Mouse (Mus musculus) forebrain, embryonic 16.5 days (tissue): ENCODE measurements around the gene Folr1. TPM values are rescaled to one million over a fixed set of nuclear protein-coding genes. Genes with fewer than 3 reads are reported as not detected.

Source experiments
- ATAC-seq: fragments of 200-750 bp; cut with Nextera tagmentation; 2 replicates; pipeline ENCODE4 v1.8.0; 2017; ENCODE audit warnings: mild to moderate bottlenecking, moderate library complexity
- H3K27ac ChIP-seq: fragments of 300-500 bp; sonication (generic); 2 replicates; pipeline ENCODE4 v1.5.1; 2014; ENCODE audit warnings: low read length, control low read depth
- H3K27me3 ChIP-seq: fragments of 300-500 bp; sonication (generic); replicated peaks from 2 replicates; pipeline ENCODE4 v1.6.1; 2014; ENCODE audit warnings: low read length; ENCODE audit not compliant: control insufficient read depth, insufficient read depth
- H3K36me3 ChIP-seq: fragments of 300-500 bp; sonication (generic); 2 replicates; pipeline ENCODE4 v1.6.1; 2014; ENCODE audit not compliant: control insufficient read depth, insufficient read depth
- H3K4me1 ChIP-seq: fragments of 300-500 bp; sonication (generic); replicated peaks from 2 replicates; pipeline ENCODE4 v1.6.1; 2014; ENCODE audit warnings: low read length; ENCODE audit not compliant: control insufficient read depth, insufficient read depth
- H3K4me2 ChIP-seq: fragments of 300-500 bp; sonication (generic); 2 replicates; pipeline ENCODE4 v1.6.1; 2014; ENCODE audit warnings: mild to moderate bottlenecking, low read length, control low read depth
- H3K4me3 ChIP-seq: fragments of 300-500 bp; sonication (generic); replicated peaks from 2 replicates; pipeline ENCODE4 v1.5.1; 2014; ENCODE audit warnings: mild to moderate bottlenecking, low read length, control low read depth
- H3K9ac ChIP-seq: fragments of 300-500 bp; sonication (generic); replicated peaks from 2 replicates; pipeline ENCODE4 v1.6.1; 2014; ENCODE audit warnings: low read depth, low read length, control low read depth
- H3K9me3 ChIP-seq: fragments of 300-500 bp; sonication (generic); 2 replicates; pipeline ENCODE4 v1.6.1; 2016; ENCODE audit warnings: low read length; ENCODE audit not compliant: control insufficient read depth
- WGBS: fragments of 180-500 bp; shearing (Covaris S2); extraction: QIAGEN DNeasy Blood & Tissue Kit; methylation state at CpG from one replicate; pipeline ENCODE4 v1.1.7; 2014; 5-methylcytosine and 5-hydroxymethylcytosine counted together
- polyA plus RNA-seq: library from polyadenylated mRNA; unstranded; fragments of >200 nt; fragmentation: Nextera tagmentation; extraction: Ambion mirVana; gene quantifications from 2 replicates; pipeline ENCODE4 v1.2.1, GENCODE M21; 2015

Folr1 gene
- polyA plus RNA-seq, 1 experiment from 2014 or later: 19.2 TPM

- Histone ChIP-seq H3K9me3 (no peaks in the 10 kb centered on the region), H3K4me3 (no peak overlapping the region), H3K27ac (no peak overlapping the region), H3K27me3 (no peaks in the 10 kb centered on the region), H3K4me2 (no peak overlapping the region), H3K4me1 (peaks cover 18% of the 10 kb centered on the region), H3K9ac (no peak overlapping the region), H3K36me3 (peaks cover 5% of the 10 kb centered on the region; the same call in 1 of the 2 replicates)
- 95% methylated on average over 3 of the region's 3 CpGs for WGBS
- ATAC-seq: no peak
Measured at GRCm38 (mm10) chr7:101830373-101830772, 40.2 kb downstream of the Folr1 start.

GRCm38 (mm10) chr7:101823758-101824630 lies 46.6 kb downstream of the Folr1 start:
- Histone ChIP-seq H3K4me3 (no peak overlapping the region), H3K4me1 (peaks cover 16% of the 10 kb centered on the region), H3K27ac (no peak overlapping the region), H3K9me3 (no peaks in the 10 kb centered on the region), H3K9ac (no peak overlapping the region), H3K27me3 (peaks cover 39% of the 10 kb centered on the region), H3K4me2 (no peak overlapping the region), H3K36me3 (no peaks in the 10 kb centered on the region; the same call in 1 of the 2 replicates)
- no peak for ATAC-seq
- 72% methylated on average over 18 of the region's 18 CpGs for WGBS

GRCm38 (mm10) chr7:101822836-101823757 lies 47.5 kb downstream of the Folr1 start:
- ATAC-seq: peak; percentile 13; the same call in 1 of the 2 replicates
- WGBS: 26% methylated on average over 30 of the region's 32 CpGs
- peaks cover 47% of the 10 kb centered on the region for H3K27me3 ChIP-seq
- H3K4me2 ChIP-seq: no peak overlapping the region
- no peak overlapping the region for H3K9ac ChIP-seq
- no peak overlapping the region for H3K27ac ChIP-seq
- H3K9me3 ChIP-seq: no peaks in the 10 kb centered on the region
- no peaks in the 10 kb centered on the region; the same call in 1 of the 2 replicates for H3K36me3 ChIP-seq
- H3K4me1 ChIP-seq: peaks cover 20% of the 10 kb centered on the region
- no peak overlapping the region for H3K4me3 ChIP-seq

GRCm38 (mm10) chr7:101821571-101822501 lies 48.8 kb downstream of the Folr1 start:
- Histone ChIP-seq H3K27me3 (peaks cover 59% of the 10 kb centered on the region), H3K4me1 (peaks cover 24% of the 10 kb centered on the region), H3K4me2 (peak overlapping the region; percentile 67), H3K27ac (no peak overlapping the region), H3K36me3 (no peaks in the 10 kb centered on the region), H3K4me3 (peak overlapping the region; percentile 43), H3K9ac (peak overlapping the region; percentile 33; the same call in 1 of the 2 replicates), H3K9me3 (no peaks in the 10 kb centered on the region)
- under 1% methylated on average over 69 of the region's 71 CpGs for WGBS
- peak; percentile 74 for ATAC-seq

GRCm38 (mm10) chr7:101820295-101821030 lies 50.1 kb downstream of the Folr1 start:
- Histone ChIP-seq H3K4me1 (peaks cover 24% of the 10 kb centered on the region), H3K27ac (no peak overlapping the region), H3K9ac (peak overlapping the region; percentile 38; the same call in 1 of the 2 replicates), H3K27me3 (peaks cover 65% of the 10 kb centered on the region), H3K4me3 (peak overlapping the region; percentile 35), H3K9me3 (no peaks in the 10 kb centered on the region), H3K36me3 (no peaks in the 10 kb centered on the region), H3K4me2 (peak overlapping the region; percentile 67)
- WGBS: 2% methylated on average over 35 of the region's 35 CpGs
- no peak for ATAC-seq

GRCm38 (mm10) chr7:101817861-101818401 lies 52.7 kb downstream of the Folr1 start, which contains the start of gene Phox2a:
TSS of gene Phox2a (plus strand) at chr7:101818313.
- H3K4me1 ChIP-seq: peaks cover 24% of the 10 kb centered on the region
- WGBS: under 1% methylated on average over 33 of the region's 45 CpGs
- H3K9ac ChIP-seq: no peak within 1 kb of the TSS
- H3K27ac ChIP-seq: no peak within 1 kb of the TSS
- peaks cover 61% of the 10 kb centered on the region for H3K27me3 ChIP-seq
- peak within 1 kb of the TSS; percentile 47 for H3K4me2 ChIP-seq
- H3K36me3 ChIP-seq: no peaks in the 10 kb centered on the region
- H3K9me3 ChIP-seq: no peaks in the 10 kb centered on the region; the same call in 1 of the 2 replicates
- peak within 1 kb of the TSS; percentile 34 for H3K4me3 ChIP-seq
- no peak for ATAC-seq
